Mouse (Mus musculus) cortical plate, adult 2 months (tissue): ENCODE measurements around the gene Pip5k1b.

ENCODE experiments used
- CTCF ChIP-seq: fragments of 200-500 bp; IDR thresholded peaks from 2 replicates; pipeline ENCODE4 v1.5.1; 2011; ENCODE audit warnings: mild to moderate bottlenecking, control low read depth, low read length; ENCODE audit not compliant: insufficient read depth; ENCODE audit errors: extremely low read depth
- POLR2A ChIP-seq: fragments of 200-500 bp; IDR thresholded peaks from 2 replicates; pipeline ENCODE4 v1.6.1; 2011; ENCODE audit warnings: mild to moderate bottlenecking, low read length, control low read depth; ENCODE audit not compliant: insufficient read depth; ENCODE audit errors: extremely low read depth

GRCm38 (mm10) chr19:24535161-24535560 lies 20.5 kb downstream of the Pip5k1b start:
- TF ChIP-seq CTCF (no peak), POLR2A (no peak)
